Mouse (Mus musculus): Measurements from ENCODE around the gene Copz1. TPM values are rescaled to one million over a fixed set of nuclear protein-coding genes. Genes with fewer than 3 reads are reported as not detected.
"Not testable (repeated sequence)": the region's sequence is repeated elsewhere in the genome, so short reads cannot be mapped to it uniquely, and the experiment has no call there.

Gene Copz1
- polyA plus RNA-seq, 1 experiment from 2014 or later: 155 TPM

GRCm38 (mm10) chr15:103259162-103259561, 13.4 kb upstream of the Copz1 start:
- H3K4me3 ChIP-seq (ENCODE audit: low read length): no peak overlapping the region
- no peak overlapping the region for H3K27ac ChIP-seq (ENCODE audit: low read length)
- peaks cover 22% of the 10 kb centered on the region for H3K4me1 ChIP-seq (ENCODE audit: control insufficient read depth, insufficient read depth, low read length)
- no peak for ATAC-seq (replicated peaks; ENCODE audit: extremely low read depth, insufficient read depth, low FRiP score)
- H3K9ac ChIP-seq (ENCODE audit: low read length): no peak overlapping the region
- H3K4me2 ChIP-seq (ENCODE audit: low read depth, low read length): no peak overlapping the region
- H3K27me3 ChIP-seq (ENCODE audit: control insufficient read depth, insufficient read depth, low read length): no peaks in the 10 kb centered on the region
- H3K36me3 ChIP-seq (ENCODE audit: control insufficient read depth, insufficient read depth): no peaks in the 10 kb centered on the region
- H3K9me3 ChIP-seq (replicated peaks; ENCODE audit: control insufficient read depth, low read length): no peaks in the 10 kb centered on the region
- WGBS: 79% methylated on average over 5 of the region's 5 CpGs

DNA sequence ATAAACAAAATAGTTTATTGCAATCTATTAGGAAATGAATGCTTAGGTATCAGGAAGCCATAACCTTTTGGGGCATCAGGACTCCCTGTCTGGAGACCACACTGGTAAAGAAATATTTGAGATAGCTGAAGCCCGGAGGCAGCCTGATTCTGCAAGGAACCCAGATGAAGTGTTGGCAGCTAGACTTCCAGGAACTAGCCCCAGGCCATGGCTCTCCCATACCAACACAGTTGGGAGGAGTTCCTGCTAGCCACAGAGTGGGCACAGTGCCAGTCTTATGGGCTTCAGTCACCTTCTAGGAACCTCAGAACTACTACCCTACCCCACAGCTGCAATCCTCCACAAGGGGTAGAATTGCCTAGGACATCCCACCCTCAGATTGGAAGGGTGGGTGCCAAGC, 12.5 kb upstream of the Copz1 start:
- WGBS: 4% methylated on average over 1 of the region's 1 CpGs
- no peak for ATAC-seq (replicated peaks; ENCODE audit: extremely low read depth, insufficient read depth, low FRiP score)
- no peaks in the 10 kb centered on the region for H3K9me3 ChIP-seq (replicated peaks; ENCODE audit: control insufficient read depth, low read length)
- no peak overlapping the region for H3K9ac ChIP-seq (ENCODE audit: low read length)
- H3K4me3 ChIP-seq (ENCODE audit: low read length): no peak overlapping the region
- no peaks in the 10 kb centered on the region for H3K27me3 ChIP-seq (ENCODE audit: control insufficient read depth, insufficient read depth, low read length)
- H3K27ac ChIP-seq (ENCODE audit: low read length): no peak overlapping the region
- peaks cover 18% of the 10 kb centered on the region for H3K4me1 ChIP-seq (ENCODE audit: control insufficient read depth, insufficient read depth, low read length)
- no peak overlapping the region for H3K4me2 ChIP-seq (ENCODE audit: low read depth, low read length)
- H3K36me3 ChIP-seq (ENCODE audit: control insufficient read depth, insufficient read depth): no peaks in the 10 kb centered on the region

DNA sequence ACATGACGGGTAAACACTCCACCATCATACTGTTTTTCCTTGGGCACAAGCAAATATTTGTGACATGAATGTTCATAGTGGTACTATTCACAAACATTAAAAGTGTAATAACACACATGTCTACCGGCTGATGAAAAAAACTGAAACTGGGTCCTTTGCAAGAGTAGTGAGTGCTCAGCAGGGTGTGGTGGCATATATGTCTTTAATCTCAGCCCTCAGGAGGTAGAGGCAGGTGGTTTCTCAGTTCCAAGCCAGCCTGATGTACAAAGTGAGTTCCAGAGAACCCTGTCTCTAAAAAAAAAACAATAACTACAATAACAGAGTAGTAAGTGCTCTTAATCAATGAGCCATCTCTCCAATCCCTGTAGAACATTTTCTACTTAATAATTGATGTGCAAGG, 7.7 kb upstream of the Copz1 start:
- no peak overlapping the region for H3K4me3 ChIP-seq (ENCODE audit: low read length)
- no peaks in the 10 kb centered on the region for H3K27me3 ChIP-seq (ENCODE audit: control insufficient read depth, insufficient read depth, low read length)
- no peak for ATAC-seq (replicated peaks; ENCODE audit: extremely low read depth, insufficient read depth, low FRiP score)
- H3K36me3 ChIP-seq (ENCODE audit: control insufficient read depth, insufficient read depth): no peaks in the 10 kb centered on the region
- H3K27ac ChIP-seq (ENCODE audit: low read length): no peak overlapping the region
- H3K9me3 ChIP-seq (replicated peaks; ENCODE audit: control insufficient read depth, low read length): no peaks in the 10 kb centered on the region
- H3K4me1 ChIP-seq (ENCODE audit: control insufficient read depth, insufficient read depth, low read length): peaks cover 4% of the 10 kb centered on the region; the same call in 1 of the 2 replicates
- no peak overlapping the region for H3K4me2 ChIP-seq (ENCODE audit: low read depth, low read length)
- WGBS: 90% methylated on average over 2 of the region's 2 CpGs
- H3K9ac ChIP-seq (ENCODE audit: low read length): no peak overlapping the region

DNA sequence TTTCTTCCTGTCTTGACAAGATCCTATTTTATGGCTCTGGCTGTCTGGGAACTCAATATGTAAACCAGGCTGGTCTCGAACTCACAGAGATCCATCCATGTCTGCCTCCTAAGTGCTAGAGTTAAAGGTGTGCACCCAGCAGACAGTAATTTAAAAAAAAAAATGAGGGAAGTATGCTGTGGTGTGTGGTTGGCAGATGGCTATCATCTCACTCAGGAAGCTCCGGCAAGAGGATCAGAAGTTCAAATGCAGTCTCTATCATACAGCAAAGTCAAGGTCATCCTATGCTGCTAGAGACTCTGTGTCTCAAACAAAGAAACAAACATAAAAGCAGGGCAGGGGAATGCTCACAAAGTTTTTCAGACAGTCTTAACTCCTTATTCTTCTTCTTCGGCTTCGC, 3.6 kb upstream of the Copz1 start:
- H3K4me3 ChIP-seq (ENCODE audit: low read length): no peak overlapping the region
- H3K27me3 ChIP-seq (ENCODE audit: control insufficient read depth, insufficient read depth, low read length): no peaks in the 10 kb centered on the region
- no peak overlapping the region for H3K4me2 ChIP-seq (ENCODE audit: low read depth, low read length)
- H3K9me3 ChIP-seq (replicated peaks; ENCODE audit: control insufficient read depth, low read length): no peaks in the 10 kb centered on the region
- H3K9ac ChIP-seq (ENCODE audit: low read length): no peak overlapping the region
- H3K27ac ChIP-seq (ENCODE audit: low read length): no peak overlapping the region
- ATAC-seq (replicated peaks; ENCODE audit: extremely low read depth, insufficient read depth, low FRiP score): no peak
- no peaks in the 10 kb centered on the region for H3K36me3 ChIP-seq (ENCODE audit: control insufficient read depth, insufficient read depth)
- H3K4me1 ChIP-seq (ENCODE audit: control insufficient read depth, insufficient read depth, low read length): peaks cover 5% of the 10 kb centered on the region
- WGBS: 69% methylated on average over 4 of the region's 4 CpGs

GRCm38 (mm10) chr15:103275943-103276342, 3.4 kb downstream of the Copz1 start:
- WGBS: 96% methylated on average over 2 of the region's 3 CpGs
- not testable (repeated sequence) for ATAC-seq (replicated peaks; ENCODE audit: extremely low read depth, insufficient read depth, low FRiP score); H3K9ac ChIP-seq (ENCODE audit: low read length); H3K27me3 ChIP-seq (ENCODE audit: control insufficient read depth, insufficient read depth, low read length); H3K9me3 ChIP-seq (replicated peaks; ENCODE audit: control insufficient read depth, low read length); H3K36me3 ChIP-seq (ENCODE audit: control insufficient read depth, insufficient read depth); H3K4me3 ChIP-seq (ENCODE audit: low read length); H3K27ac ChIP-seq (ENCODE audit: low read length); H3K4me2 ChIP-seq (ENCODE audit: low read depth, low read length)
- H3K4me1 ChIP-seq (ENCODE audit: control insufficient read depth, insufficient read depth, low read length): peaks cover 10% of the 10 kb centered on the region

DNA sequence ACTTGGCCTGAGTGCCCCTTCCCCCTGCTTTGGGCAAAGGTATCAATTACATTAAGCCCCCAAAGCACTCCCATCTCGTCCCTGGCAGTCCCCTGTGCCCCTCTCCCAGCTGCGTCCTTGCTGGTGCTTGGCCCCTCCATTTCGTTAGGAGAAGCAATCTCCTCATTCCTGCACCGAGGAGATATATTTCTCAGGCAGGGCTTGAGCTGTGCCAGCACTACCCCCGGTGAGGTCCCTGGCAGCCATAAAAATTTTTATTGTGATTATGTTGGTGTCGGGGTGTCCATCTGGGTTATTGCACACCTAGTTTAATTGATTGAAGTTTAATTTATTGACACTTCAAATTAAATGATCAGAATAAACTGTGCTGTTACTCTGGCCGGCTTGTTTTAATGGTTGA, 5.4 kb downstream of the Copz1 start:
- no peak overlapping the region for H3K27ac ChIP-seq (ENCODE audit: low read length)
- peaks cover 10% of the 10 kb centered on the region for H3K4me1 ChIP-seq (ENCODE audit: control insufficient read depth, insufficient read depth, low read length)
- H3K9ac ChIP-seq (ENCODE audit: low read length): no peak overlapping the region
- 66% methylated on average over 7 of the region's 7 CpGs for WGBS
- no peak overlapping the region for H3K4me3 ChIP-seq (ENCODE audit: low read length)
- H3K36me3 ChIP-seq (ENCODE audit: control insufficient read depth, insufficient read depth): no peaks in the 10 kb centered on the region
- no peak overlapping the region for H3K4me2 ChIP-seq (ENCODE audit: low read depth, low read length)
- no peak for ATAC-seq (replicated peaks; ENCODE audit: extremely low read depth, insufficient read depth, low FRiP score)
- H3K9me3 ChIP-seq (replicated peaks; ENCODE audit: control insufficient read depth, low read length): no peaks in the 10 kb centered on the region
- H3K27me3 ChIP-seq (ENCODE audit: control insufficient read depth, insufficient read depth, low read length): no peaks in the 10 kb centered on the region

GRCm38 (mm10) chr15:103279750-103280149, 7.2 kb downstream of the Copz1 start:
- Histone ChIP-seq H3K27me3 (ENCODE audit: control insufficient read depth, insufficient read depth, low read length) (no peaks in the 10 kb centered on the region), H3K4me2 (ENCODE audit: low read depth, low read length) (no peak overlapping the region), H3K9me3 (replicated peaks; ENCODE audit: control insufficient read depth, low read length) (no peaks in the 10 kb centered on the region), H3K36me3 (ENCODE audit: control insufficient read depth, insufficient read depth) (no peaks in the 10 kb centered on the region), H3K4me1 (ENCODE audit: control insufficient read depth, insufficient read depth, low read length) (peaks cover 2% of the 10 kb centered on the region; the same call in 1 of the 2 replicates), H3K27ac (ENCODE audit: low read length) (no peak overlapping the region), H3K4me3 (ENCODE audit: low read length) (no peak overlapping the region), H3K9ac (ENCODE audit: low read length) (no peak overlapping the region)
- ATAC-seq (replicated peaks; ENCODE audit: extremely low read depth, insufficient read depth, low FRiP score): no peak
- 68% methylated on average over 3 of the region's 3 CpGs for WGBS

- Histone ChIP-seq H3K36me3 (ENCODE audit: control insufficient read depth, insufficient read depth) (no peaks in the 10 kb centered on the region), H3K4me3 (ENCODE audit: low read length) (no peak overlapping the region), H3K9ac (ENCODE audit: low read length) (no peak overlapping the region), H3K9me3 (replicated peaks; ENCODE audit: control insufficient read depth, low read length) (no peaks in the 10 kb centered on the region), H3K4me2 (ENCODE audit: low read depth, low read length) (no peak overlapping the region), H3K4me1 (ENCODE audit: control insufficient read depth, insufficient read depth, low read length) (peaks cover 14% of the 10 kb centered on the region), H3K27ac (ENCODE audit: low read length) (no peak overlapping the region), H3K27me3 (ENCODE audit: control insufficient read depth, insufficient read depth, low read length) (no peaks in the 10 kb centered on the region)
- 60% methylated on average over 3 of the region's 3 CpGs for WGBS
- no peak for ATAC-seq (replicated peaks; ENCODE audit: extremely low read depth, insufficient read depth, low FRiP score)
Measured at GRCm38 (mm10) chr15:103280817-103281464, 8.4 kb downstream of the Copz1 start.

DNA sequence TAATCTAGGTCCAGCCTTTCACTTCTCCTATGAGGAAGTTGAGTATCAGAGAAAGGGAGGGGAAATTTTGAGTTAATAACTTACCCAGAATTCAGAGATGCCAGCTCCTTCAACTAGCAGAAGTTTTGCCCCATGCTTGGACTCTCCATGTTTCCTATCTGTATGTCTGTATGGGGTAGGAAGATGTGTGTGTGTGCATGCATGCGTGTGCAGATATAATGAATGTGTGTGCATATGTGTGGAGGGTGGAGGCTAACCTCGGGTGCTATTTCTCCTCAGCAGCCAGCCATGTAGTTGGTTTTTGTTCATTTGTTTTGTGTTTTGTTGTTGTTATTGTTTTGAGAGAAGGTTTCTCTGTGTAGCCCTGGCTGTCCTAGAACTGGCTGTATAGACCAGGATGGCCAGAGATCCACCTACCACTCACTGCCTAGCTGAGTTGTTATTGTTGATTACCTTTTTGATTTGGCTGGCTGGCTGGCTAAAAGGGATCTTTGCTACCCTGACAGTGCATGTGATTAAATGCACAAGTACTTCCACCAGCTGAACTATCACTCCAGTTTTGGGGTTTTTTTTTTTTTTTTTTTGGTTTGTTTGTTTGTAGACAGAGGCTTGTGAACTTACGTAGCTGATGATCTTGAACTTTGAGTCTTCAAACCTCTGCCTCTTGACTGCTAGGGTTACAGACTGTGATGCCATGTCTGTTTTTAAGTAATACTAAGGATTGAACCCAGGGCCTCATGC, 9.1 kb downstream of the Copz1 start:
- H3K4me1 ChIP-seq (ENCODE audit: control insufficient read depth, insufficient read depth, low read length): peaks cover 18% of the 10 kb centered on the region
- no peaks in the 10 kb centered on the region for H3K36me3 ChIP-seq (ENCODE audit: control insufficient read depth, insufficient read depth)
- no peak overlapping the region for H3K4me3 ChIP-seq (ENCODE audit: low read length)
- H3K27ac ChIP-seq (ENCODE audit: low read length): no peak overlapping the region
- no peaks in the 10 kb centered on the region for H3K27me3 ChIP-seq (ENCODE audit: control insufficient read depth, insufficient read depth, low read length)
- ATAC-seq (replicated peaks; ENCODE audit: extremely low read depth, insufficient read depth, low FRiP score): no peak
- H3K9ac ChIP-seq (ENCODE audit: low read length): no peak overlapping the region
- WGBS: 91% methylated on average over 3 of the region's 3 CpGs
- H3K9me3 ChIP-seq (replicated peaks; ENCODE audit: control insufficient read depth, low read length): no peaks in the 10 kb centered on the region
- no peak overlapping the region for H3K4me2 ChIP-seq (ENCODE audit: low read depth, low read length)
